Mouse (Mus musculus): ENCODE data around the gene Gm17677. TPM values are rescaled to one million over a fixed set of nuclear protein-coding genes. Genes with fewer than 3 reads are reported as not detected.

Gm17677 gene
- polyA plus RNA-seq (2012; rRNA removed; ENCODE audit: low replicate concordance) = not detected in 2 replicates

DNA sequence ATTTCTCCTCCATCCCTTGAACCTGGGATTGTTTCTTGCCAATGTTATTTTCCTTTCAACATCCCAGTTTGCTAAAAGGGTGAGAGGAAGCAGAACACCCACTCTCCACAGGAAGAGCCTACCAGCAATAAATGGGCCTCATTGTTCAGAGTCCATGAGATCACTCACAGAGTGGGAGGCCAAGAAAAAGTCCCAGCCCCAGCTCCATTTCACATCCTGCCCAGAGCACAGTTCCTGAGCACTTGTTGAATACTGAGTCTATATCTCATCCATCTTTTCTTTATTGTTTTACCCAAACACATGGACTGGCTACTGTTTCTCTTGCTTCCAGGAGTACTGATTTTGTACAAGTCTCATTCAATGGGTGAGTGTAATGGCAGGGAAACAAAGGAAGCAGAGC lies at the start of gene Gm17677:
TSS of gene Gm17677 (plus strand) at position 301 of the 400 bp plus-strand sequence.

DNA sequence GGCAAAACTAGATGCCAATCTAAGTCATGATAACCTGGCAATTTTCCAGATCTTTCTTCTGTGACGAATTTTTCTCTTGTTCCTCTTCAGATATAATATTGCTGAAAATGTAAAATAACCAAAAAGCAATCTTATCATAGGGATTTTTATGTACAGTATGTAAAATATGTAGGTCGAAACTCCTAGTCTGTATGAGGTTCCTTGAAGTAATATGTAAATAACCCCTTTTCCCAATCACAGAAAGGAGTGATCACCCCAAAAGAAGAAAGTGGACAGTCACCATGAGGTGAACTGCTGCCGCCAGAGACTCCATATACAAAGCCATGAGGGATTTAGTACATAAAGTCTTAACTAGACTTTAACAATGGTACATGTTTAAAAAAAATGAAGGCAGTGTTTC lies 37.2 kb downstream of the Gm17677 start, which contains the start of gene Gm17727:
TSS of gene Gm17727 (minus strand) at position 101 of the 400 bp plus-strand sequence.

DNA sequence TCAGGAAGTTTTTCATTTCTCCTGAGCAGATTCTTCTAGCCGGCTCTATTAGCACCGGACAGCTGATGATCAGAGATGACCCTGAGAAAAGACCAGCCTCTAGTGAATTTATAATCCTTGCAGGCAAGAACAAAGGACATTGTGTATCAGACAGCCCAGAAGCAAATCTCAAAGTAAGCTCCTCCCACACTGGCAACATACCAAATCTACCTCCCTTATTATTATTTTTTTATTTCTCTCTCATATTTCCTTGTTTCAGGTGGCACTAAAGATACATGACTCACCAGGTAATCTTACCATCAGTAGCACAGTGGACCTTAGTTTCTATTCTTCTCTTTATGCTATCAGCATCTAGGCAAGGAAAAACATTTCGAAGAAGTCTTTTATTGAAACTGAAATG lies 49.2 kb downstream of the Gm17677 start, which contains the start of the genes Gm27235 and D730048I06Rik:
TSS of gene Gm27235 (minus strand) at position 101 of the 400 bp plus-strand sequence.
TSS of gene D730048I06Rik (minus strand) at position 112 of the 400 bp plus-strand sequence.

Other genes with a start within 250 kb of the Gm17677 start
- not detected in 2 replicates for gene Gm1113, start 222.8 kb upstream of the Gm17677 start, polyA plus RNA-seq (2012; rRNA removed; ENCODE audit: low replicate concordance)
- gene Ddx25, start 182.5 kb upstream of the Gm17677 start, polyA plus RNA-seq (2012; rRNA removed; ENCODE audit: low replicate concordance) = 0.02 TPM in 1 of 2 replicates, not detected in the other
- gene Pus3, start 182.5 kb upstream of the Gm17677 start, polyA plus RNA-seq (2012; rRNA removed; ENCODE audit: low replicate concordance) = 0.12 and 0.15 TPM in 2 replicates
- gene Pate2, start 170.8 kb upstream of the Gm17677 start, polyA plus RNA-seq (2012; rRNA removed; ENCODE audit: low replicate concordance) = 0.15 TPM in 1 of 2 replicates, not detected in the other
- gene Hyls1, start 170.7 kb upstream of the Gm17677 start, polyA plus RNA-seq (2012; rRNA removed; ENCODE audit: low replicate concordance) = 0.07 and 0.29 TPM in 2 replicates
- gene Pate4, start 129.1 kb upstream of the Gm17677 start, polyA plus RNA-seq (2012; rRNA removed; ENCODE audit: low replicate concordance) = not detected in 2 replicates
- gene Pate3, start 92.8 kb upstream of the Gm17677 start, polyA plus RNA-seq (2012; rRNA removed; ENCODE audit: low replicate concordance) = not detected in 2 replicates
- gene Pate1, start 53.7 kb upstream of the Gm17677 start, polyA plus RNA-seq (2012; rRNA removed; ENCODE audit: low replicate concordance) = not detected in 2 replicates
- gene Gm17727, start 37.1 kb downstream of the Gm17677 start, polyA plus RNA-seq (2012; rRNA removed; ENCODE audit: low replicate concordance) = not detected in 2 replicates
- not detected in 2 replicates for gene Gm27235, start 49.1 kb downstream of the Gm17677 start, polyA plus RNA-seq (2012; rRNA removed; ENCODE audit: low replicate concordance)
- not detected in 2 replicates for gene D730048I06Rik, start 49.1 kb downstream of the Gm17677 start, polyA plus RNA-seq (2012; rRNA removed; ENCODE audit: low replicate concordance)
- gene 9230110F15Rik, start 103.1 kb downstream of the Gm17677 start, polyA plus RNA-seq (2012; rRNA removed; ENCODE audit: low replicate concordance) = not detected in 2 replicates
- not detected in 2 replicates for gene 9230113P08Rik, start 167.4 kb downstream of the Gm17677 start, polyA plus RNA-seq (2012; rRNA removed; ENCODE audit: low replicate concordance)